Mouse (Mus musculus) midbrain, embryonic 10.5 days (tissue): Measurements from ENCODE around the gene Ddx6. TPM values are rescaled to one million over a fixed set of nuclear protein-coding genes. Genes with fewer than 3 reads are reported as not detected.

ENCODE experiments used
- DNase-seq: peaks from one replicate; pipeline ENCODE4 v3.0.0-alpha.2; 2017; ENCODE audit warnings: low spot score
- H3K27ac ChIP-seq: fragments of 300-500 bp; sonication (generic); replicated peaks from 2 replicates; pipeline ENCODE4 v1.5.1; 2016; ENCODE audit warnings: mild to moderate bottlenecking
- H3K27me3 ChIP-seq: fragments of 300-500 bp; sonication (generic); 2 replicates; pipeline ENCODE4 v1.6.1; 2016; ENCODE audit warnings: low read depth, mild to moderate bottlenecking; ENCODE audit not compliant: poor library complexity, severe bottlenecking
- H3K36me3 ChIP-seq: fragments of 300-500 bp; sonication (generic); 2 replicates; pipeline ENCODE4 v1.6.1; 2016; ENCODE audit warnings: mild to moderate bottlenecking, moderate library complexity
- H3K4me1 ChIP-seq: fragments of 300-500 bp; sonication (generic); 2 replicates; pipeline ENCODE4 v1.6.1; 2016
- H3K4me3 ChIP-seq: fragments of 300-500 bp; sonication (generic); 2 replicates; pipeline ENCODE4 v1.5.1; 2016; ENCODE audit warnings: mild to moderate bottlenecking, moderate library complexity
- H3K9me3 ChIP-seq: fragments of 300-500 bp; sonication (generic); replicated peaks from 2 replicates; pipeline ENCODE4 v1.6.1; 2016; ENCODE audit warnings: mild to moderate bottlenecking
- WGBS: fragments of 180-500 bp; shearing (Covaris S2); methylation state at CpG from one replicate; pipeline ENCODE4 v1.1.7; 2016; 5-methylcytosine and 5-hydroxymethylcytosine counted together
- polyA plus RNA-seq: library from polyadenylated mRNA; unstranded; fragments of >200 nt; fragmentation: Nextera tagmentation; extraction: Ambion mirVana; gene quantifications from 2 replicates; pipeline ENCODE4 v1.2.1, GENCODE M21; 2016

Ddx6 gene
- polyA plus RNA-seq, 1 experiment from 2014 or later, result 19.5 TPM

DNA sequence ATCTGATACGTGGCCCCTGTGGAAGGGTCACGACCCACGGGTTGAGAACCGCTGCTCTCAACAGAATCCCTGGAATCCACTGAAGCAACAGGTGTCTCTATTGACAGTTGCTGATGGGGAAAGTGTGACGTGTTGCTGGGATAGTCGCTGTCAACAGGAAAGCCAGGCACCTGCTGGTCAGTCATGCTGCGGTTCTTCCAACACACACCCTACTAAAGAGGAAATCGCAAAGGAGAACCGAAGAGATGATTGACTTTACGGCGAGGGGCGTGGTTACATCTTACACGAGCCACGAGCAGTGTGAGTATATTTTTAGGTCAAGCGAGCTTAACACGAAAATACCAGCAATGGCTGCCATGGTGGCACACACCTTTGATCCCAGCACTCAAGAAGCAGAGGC, 22.3 kb upstream of the Ddx6 start:
- no peaks in the 10 kb centered on the region for H3K36me3 ChIP-seq
- 90% methylated on average over 16 of the region's 16 CpGs for WGBS
- no peaks in the 10 kb centered on the region for H3K27me3 ChIP-seq
- no peaks in the 10 kb centered on the region for H3K4me1 ChIP-seq
- no peak overlapping the region for H3K4me3 ChIP-seq
- peaks cover 10% of the 10 kb centered on the region for H3K9me3 ChIP-seq
- H3K27ac ChIP-seq, result no peak overlapping the region
- DNase-seq, result no peak

DNA sequence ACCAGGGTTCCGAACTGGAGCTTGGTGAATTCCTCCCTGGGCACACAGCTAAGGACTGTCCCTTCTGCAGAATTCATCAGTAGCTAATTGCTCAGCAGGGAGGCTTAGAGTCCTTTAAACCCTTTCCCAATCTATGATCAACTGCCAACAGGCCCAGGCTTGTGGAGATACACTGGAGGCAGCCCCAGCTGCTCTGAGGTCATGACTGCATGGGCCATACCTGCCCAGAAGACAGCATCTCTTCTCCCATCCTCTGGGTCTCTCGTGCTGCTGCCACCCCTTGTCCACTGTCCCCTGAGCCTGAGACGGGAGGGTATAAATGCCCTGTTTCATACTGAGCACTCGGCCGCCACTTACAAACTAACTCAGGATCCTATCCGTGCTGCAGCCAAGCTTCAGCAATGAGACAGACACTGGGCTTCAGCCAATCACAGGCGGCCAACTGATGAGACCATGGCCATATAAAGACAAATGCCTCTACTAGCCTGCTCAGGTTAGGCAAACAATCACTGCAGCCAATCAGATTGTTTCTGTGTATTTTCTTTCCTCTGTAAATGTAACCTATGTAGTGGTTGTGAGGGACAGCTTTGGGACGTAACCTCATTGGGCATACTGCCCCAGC, 17.9 kb upstream of the Ddx6 start:
- H3K4me3 ChIP-seq, result no peak overlapping the region
- no peaks in the 10 kb centered on the region for H3K27me3 ChIP-seq
- no peaks in the 10 kb centered on the region for H3K36me3 ChIP-seq
- H3K27ac ChIP-seq, result no peak overlapping the region
- peaks cover 10% of the 10 kb centered on the region for H3K9me3 ChIP-seq
- no peak for DNase-seq
- 0 out of 2 replicates have a peak, but pooled peaks cover 3% of the 10 kb centered on the region for H3K4me1 ChIP-seq
- 74% methylated on average over 8 of the region's 8 CpGs for WGBS

- no peak overlapping the region for H3K27ac ChIP-seq
- H3K36me3 ChIP-seq, result no peaks in the 10 kb centered on the region
- H3K4me3 ChIP-seq, result no peak overlapping the region
- 90% methylated on average over 9 of the region's 9 CpGs for WGBS
- peaks cover 10% of the 10 kb centered on the region for H3K9me3 ChIP-seq
- no peak for DNase-seq
- no peaks in the 10 kb centered on the region for H3K27me3 ChIP-seq
- 0 out of 2 replicates have a peak, but pooled peaks cover 3% of the 10 kb centered on the region for H3K4me1 ChIP-seq
Observed at GRCm38 (mm10) chr9:44587262-44588160, 17.2 kb upstream of the Ddx6 start.

DNA sequence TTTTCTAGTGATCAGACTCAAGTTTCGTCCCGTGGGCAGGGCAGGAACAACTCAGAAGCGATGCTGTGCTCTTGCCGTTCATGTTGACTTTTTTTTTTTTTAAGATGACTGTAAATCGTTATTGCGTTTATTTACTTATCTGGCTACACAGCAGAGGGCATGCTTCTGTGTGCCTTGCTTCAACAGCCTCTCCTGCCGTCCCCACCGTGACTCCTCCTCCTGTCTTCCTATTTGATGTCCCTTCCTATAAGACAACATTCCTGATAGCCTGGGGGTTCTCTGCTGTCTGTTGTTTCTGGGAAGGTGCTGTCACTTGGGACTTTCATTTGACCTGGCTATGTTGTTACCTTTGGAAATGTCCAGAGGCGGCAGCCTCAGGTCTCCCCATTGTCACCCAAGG, 16.1 kb upstream of the Ddx6 start:
- Histone ChIP-seq H3K9me3 (peaks cover 10% of the 10 kb centered on the region), H3K4me3 (no peak overlapping the region), H3K4me1 (0 out of 2 replicates have a peak, but pooled peaks cover 3% of the 10 kb centered on the region), H3K27ac (no peak overlapping the region), H3K27me3 (no peaks in the 10 kb centered on the region), H3K36me3 (no peaks in the 10 kb centered on the region)
- 74% methylated on average over 9 of the region's 9 CpGs for WGBS
- DNase-seq, result no peak

- peaks cover 6% of the 10 kb centered on the region for H3K9me3 ChIP-seq
- no peak for DNase-seq
- no peak overlapping the region for H3K4me3 ChIP-seq
- H3K27me3 ChIP-seq, result no peaks in the 10 kb centered on the region
- 0 out of 2 replicates have a peak, but pooled peaks cover 3% of the 10 kb centered on the region for H3K4me1 ChIP-seq
- H3K36me3 ChIP-seq, result no peaks in the 10 kb centered on the region
- no peak overlapping the region for H3K27ac ChIP-seq
Observed at GRCm38 (mm10) chr9:44589095-44589494, 15.6 kb upstream of the Ddx6 start.

DNA sequence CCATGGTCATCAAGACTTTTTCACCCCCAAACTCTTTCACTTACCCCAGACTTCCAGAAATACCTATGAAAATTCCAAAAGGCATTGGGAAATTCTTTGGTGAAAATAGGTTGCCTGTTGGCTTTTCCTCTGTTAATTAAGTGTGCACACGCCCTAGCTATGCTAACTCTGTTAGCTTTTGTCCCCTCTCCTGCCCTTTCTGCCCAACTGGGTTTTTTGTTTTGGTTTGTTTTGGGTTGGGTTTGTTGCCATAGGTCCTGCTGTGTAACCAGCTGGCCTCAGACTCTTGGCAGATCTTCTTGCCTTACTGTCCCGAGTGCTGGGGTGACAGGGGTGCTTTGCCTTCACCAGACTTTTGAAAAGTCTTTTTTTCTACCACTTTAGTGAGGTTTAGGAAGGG, 13.7 kb upstream of the Ddx6 start:
- 14% methylated on average over 2 of the region's 2 CpGs for WGBS
- H3K27me3 ChIP-seq, result no peaks in the 10 kb centered on the region
- H3K4me3 ChIP-seq, result no peak overlapping the region
- no peak for DNase-seq
- no peaks in the 10 kb centered on the region for H3K9me3 ChIP-seq
- H3K27ac ChIP-seq, result no peak overlapping the region
- no peaks in the 10 kb centered on the region for H3K36me3 ChIP-seq
- 0 out of 2 replicates have a peak, but pooled peaks cover 3% of the 10 kb centered on the region for H3K4me1 ChIP-seq

GRCm38 (mm10) chr9:44591595-44592188, 13.0 kb upstream of the Ddx6 start:
- 0 out of 2 replicates have a peak, but pooled peaks cover 3% of the 10 kb centered on the region for H3K4me1 ChIP-seq
- no peaks in the 10 kb centered on the region for H3K9me3 ChIP-seq
- no peak for DNase-seq
- no peaks in the 10 kb centered on the region for H3K27me3 ChIP-seq
- no peaks in the 10 kb centered on the region for H3K36me3 ChIP-seq
- H3K4me3 ChIP-seq, result no peak overlapping the region
- H3K27ac ChIP-seq, result no peak overlapping the region
- 81% methylated on average over 7 of the region's 7 CpGs for WGBS

DNA sequence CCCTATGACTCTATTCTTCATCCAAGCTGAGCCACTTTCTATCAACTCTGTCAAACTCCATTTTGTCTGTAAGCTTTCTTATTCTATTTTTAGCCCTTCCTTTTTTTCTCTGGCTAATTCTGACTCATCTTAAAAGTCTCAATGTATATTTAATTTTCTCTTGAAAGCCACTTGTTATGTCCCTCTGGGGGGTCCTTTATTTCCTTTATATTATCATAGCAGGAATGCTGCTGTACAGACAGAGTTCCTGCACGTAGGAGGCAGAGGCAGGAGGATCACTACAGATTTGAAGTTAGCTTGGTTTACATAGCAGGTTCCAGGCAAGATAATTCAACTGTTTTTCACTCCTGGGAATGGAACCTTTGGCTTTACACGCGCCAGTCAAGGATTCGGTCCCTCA, 11.5 kb upstream of the Ddx6 start:
- peaks cover 9% of the 10 kb centered on the region for H3K4me1 ChIP-seq
- H3K4me3 ChIP-seq, result no peak overlapping the region
- no peak overlapping the region for H3K27ac ChIP-seq
- no peaks in the 10 kb centered on the region for H3K9me3 ChIP-seq
- DNase-seq, result no peak
- peaks cover 14% of the 10 kb centered on the region for H3K27me3 ChIP-seq
- 88% methylated on average over 4 of the region's 4 CpGs for WGBS
- no peaks in the 10 kb centered on the region for H3K36me3 ChIP-seq

GRCm38 (mm10) chr9:44593886-44594285, 10.8 kb upstream of the Ddx6 start:
- no peak overlapping the region for H3K4me3 ChIP-seq
- H3K36me3 ChIP-seq, result no peaks in the 10 kb centered on the region
- DNase-seq, result no peak
- peaks cover 18% of the 10 kb centered on the region for H3K27me3 ChIP-seq
- no peaks in the 10 kb centered on the region for H3K9me3 ChIP-seq
- WGBS, result 87% methylated on average over 4 of the region's 4 CpGs
- H3K27ac ChIP-seq, result no peak overlapping the region
- H3K4me1 ChIP-seq, result peaks cover 15% of the 10 kb centered on the region

GRCm38 (mm10) chr9:44594901-44595536, 9.7 kb upstream of the Ddx6 start:
- WGBS, result 82% methylated on average over 9 of the region's 9 CpGs
- no peak for DNase-seq
- Histone ChIP-seq H3K36me3 (no peaks in the 10 kb centered on the region), H3K27me3 (peaks cover 18% of the 10 kb centered on the region), H3K4me1 (peaks cover 27% of the 10 kb centered on the region), H3K27ac (no peak overlapping the region), H3K4me3 (no peak overlapping the region), H3K9me3 (no peaks in the 10 kb centered on the region)

- 91% methylated on average over 1 of the region's 1 CpGs for WGBS
- no peaks in the 10 kb centered on the region for H3K9me3 ChIP-seq
- no peak overlapping the region for H3K27ac ChIP-seq
- no peak for DNase-seq
- H3K4me1 ChIP-seq, result peaks cover 29% of the 10 kb centered on the region
- H3K4me3 ChIP-seq, result no peak overlapping the region
- H3K27me3 ChIP-seq, result peaks cover 18% of the 10 kb centered on the region
- H3K36me3 ChIP-seq, result no peaks in the 10 kb centered on the region
Observed at GRCm38 (mm10) chr9:44595537-44595930, 9.2 kb upstream of the Ddx6 start.

- WGBS, result 87% methylated on average over 2 of the region's 2 CpGs
- Histone ChIP-seq H3K27me3 (peaks cover 18% of the 10 kb centered on the region), H3K27ac (no peak overlapping the region), H3K4me3 (no peak overlapping the region), H3K4me1 (peaks cover 28% of the 10 kb centered on the region), H3K9me3 (no peaks in the 10 kb centered on the region), H3K36me3 (0 out of 2 replicates have a peak, but pooled peaks cover 3% of the 10 kb centered on the region)
- no peak for DNase-seq
Observed at GRCm38 (mm10) chr9:44597742-44598141, 7.0 kb upstream of the Ddx6 start.
